Mouse (Mus musculus) embryo, embryonic 10.5 days (tissue): ENCODE results near the gene Afp.

Experiments
- DNase-seq: peaks from one replicate; pipeline ENCODE4 v3.0.0-alpha.2; 2015; ENCODE audit warnings: low spot score

Afp gene

GRCm38 (mm10) chr5:90507411-90507949, 16.9 kb downstream of the Afp start:
- no peak for DNase-seq

DNA sequence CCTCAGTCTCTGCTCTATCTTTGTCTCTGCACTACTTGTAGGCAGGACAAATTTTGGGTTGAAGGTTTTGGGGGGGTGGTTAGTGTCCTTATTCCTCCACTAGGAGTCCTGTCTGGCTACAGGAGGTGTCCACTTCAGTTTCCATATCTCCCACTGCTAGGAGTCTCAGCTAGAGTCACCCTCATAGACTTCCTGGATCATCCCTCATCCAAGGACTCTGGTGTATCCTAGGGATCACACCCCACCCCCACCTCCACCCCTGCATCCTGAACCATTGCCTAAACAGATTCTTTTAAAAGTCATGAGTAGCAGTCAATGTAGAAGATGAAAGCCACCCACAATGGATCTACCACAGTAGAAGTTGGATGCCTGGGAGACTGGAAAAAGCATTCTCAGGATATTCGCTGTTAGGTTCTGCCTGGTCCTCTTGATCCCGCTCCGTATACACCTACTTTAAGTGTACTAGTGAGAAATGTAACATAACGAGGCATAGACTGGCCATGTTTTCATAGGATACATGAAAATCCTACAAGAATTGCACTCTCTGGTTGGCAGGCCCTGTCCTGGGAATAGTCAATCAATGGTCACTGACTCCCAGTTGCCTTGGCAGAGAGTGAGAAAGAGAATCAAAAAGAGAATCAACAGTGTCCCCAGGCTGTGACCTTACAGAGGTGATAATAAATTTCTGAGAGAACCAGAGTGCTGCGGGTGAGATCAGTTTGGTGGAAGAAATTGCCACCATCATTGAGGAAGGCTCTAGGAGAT, 19.5 kb downstream of the Afp start:
- no peak for DNase-seq

GRCm38 (mm10) chr5:90512288-90512955, 21.9 kb downstream of the Afp start:
- DNase-seq, result no peak

DNA sequence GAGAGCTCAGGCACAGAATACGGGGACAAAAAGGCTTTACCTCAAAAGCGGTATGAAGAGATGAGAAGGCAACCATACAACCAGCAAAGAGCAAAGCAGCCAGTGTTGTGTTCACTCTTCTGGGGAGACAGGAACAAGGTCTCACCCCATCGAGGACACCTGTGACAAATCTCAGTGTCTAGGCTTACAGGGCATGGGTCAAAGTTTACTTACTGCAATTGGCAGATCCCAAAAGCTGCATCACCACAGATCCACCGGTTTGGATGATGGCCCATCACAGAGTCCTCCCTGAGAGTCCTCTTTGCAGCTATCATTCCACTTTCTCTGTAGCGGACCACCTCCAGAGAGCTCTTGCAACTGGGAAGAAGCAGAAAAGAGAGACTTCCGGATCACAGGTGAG, 25.0 kb downstream of the Afp start:
- DNase-seq, result no peak

GRCm38 (mm10) chr5:90518356-90519100, 28.0 kb downstream of the Afp start, which contains the start of gene Afm:
Gene Afm, plus strand, starts transcription at chr5:90518932.
- no peak for DNase-seq

DNA sequence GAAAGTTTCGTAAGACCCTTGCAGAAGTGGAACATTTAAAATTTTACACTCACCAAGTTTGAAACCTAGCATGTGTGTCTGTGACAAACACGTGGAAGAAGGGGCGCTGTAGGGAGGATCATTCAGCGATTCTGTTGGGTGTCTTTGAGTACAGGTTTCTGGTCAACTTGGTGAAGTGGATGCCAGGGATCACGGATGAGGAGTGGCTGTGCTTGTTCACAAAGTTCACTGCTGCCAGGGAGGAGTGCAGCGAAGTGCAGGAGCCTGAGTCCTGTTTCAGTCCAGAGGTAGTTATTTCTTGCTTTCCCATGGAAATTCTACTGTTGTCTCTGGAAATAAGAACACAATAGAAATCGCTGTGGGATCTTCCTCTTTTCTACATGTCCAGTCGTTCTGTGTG, 60.7 kb downstream of the Afp start:
- DNase-seq, result no peak

DNA sequence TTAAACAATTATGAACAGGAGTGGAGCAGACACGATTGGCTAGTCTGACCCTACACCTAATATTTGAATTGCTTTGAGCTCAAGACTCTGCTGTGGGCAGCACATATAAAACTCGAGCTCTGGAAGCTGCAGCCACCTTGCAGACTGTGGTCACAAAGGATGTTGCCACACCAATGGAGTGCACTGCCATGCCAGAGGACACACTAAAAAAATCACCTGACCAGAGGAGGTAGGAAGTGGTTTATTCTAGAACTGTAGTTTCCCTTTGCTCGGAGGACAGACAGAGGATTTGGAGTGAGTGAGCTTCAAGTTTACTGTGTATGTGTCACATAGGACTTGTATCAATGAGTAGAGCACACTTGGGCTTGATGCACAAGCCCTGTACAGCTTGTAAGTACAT, 65.5 kb downstream of the Afp start:
- no peak for DNase-seq
